Mouse (Mus musculus): ENCODE data around the gene Tnk2. TPM values are rescaled to one million over a fixed set of nuclear protein-coding genes. Genes with fewer than 3 reads are reported as not detected.

The Tnk2 gene
- total and polyA plus RNA-seq, 3 experiments = 14.7 to 62.2 (median 31.9) TPM

GRCm38 (mm10) chr16:32713556-32713955 lies 69.9 kb downstream of the Tnk2 start:
- Histone ChIP-seq H3K4me2 (ENCODE audit: insufficient read depth, low read depth, poor library complexity, severe bottlenecking) (peak overlapping the region; percentile 38; the same call in 1 of the 2 replicates), H3K27ac (ENCODE audit: insufficient read depth, low read depth) (no peak overlapping the region), H3K36me3 (replicated peaks in 1 of 2; ENCODE audit: control insufficient read depth in 1 of 2, insufficient read depth in 1 of 2, low read length in 1 of 2) (no peaks in the 10 kb centered on the region), H3K79me2 (replicated peaks; ENCODE audit: control insufficient read depth, extremely low read depth, insufficient read depth, poor library complexity, severe bottlenecking) (no peaks in the 10 kb centered on the region), H3K4me3 (replicated peaks in 1 of 3; ENCODE audit: low read depth in 2 of 3, low read length in 2 of 3, poor library complexity in 1 of 3) (no peak overlapping the region), H3K27me3 (replicated peaks) (no peaks in the 10 kb centered on the region), H3K9me3 (replicated peaks; ENCODE audit: low read length) (no peaks in the 10 kb centered on the region), H3K4me1 (ENCODE audit: control insufficient read depth in 1 of 2, insufficient read depth in 2 of 2) (peaks cover 0 to 6% of the 10 kb centered on the region in 2 experiments; a peak in 2 of 4 replicates), H3K9ac (ENCODE audit: insufficient read depth, low read depth) (no peak overlapping the region)
- dilution Hi-C loops (cut with MboI; ENCODE audit: extremely low pct_ligation_motif_present, extremely low pct_unique_long_range_greater_than_20kb, low sequenced_read_pairs) (no loop called here), in situ Hi-C loops (cut with MboI; ENCODE audit: low pct_ligation_motif_present, low pct_unique_long_range_greater_than_20kb, low sequenced_read_pairs) (no loop called here)
- no peak for DNase-seq (ENCODE audit: extremely low read depth)
- TF ChIP-seq RCOR1 (conservative IDR thresholded peaks at IDR 0.05; ENCODE audit: low read depth, low read length) (no peak), MAZ (IDR thresholded peaks at IDR 0.05; ENCODE audit: low read depth, low read length) (no peak)

DNA sequence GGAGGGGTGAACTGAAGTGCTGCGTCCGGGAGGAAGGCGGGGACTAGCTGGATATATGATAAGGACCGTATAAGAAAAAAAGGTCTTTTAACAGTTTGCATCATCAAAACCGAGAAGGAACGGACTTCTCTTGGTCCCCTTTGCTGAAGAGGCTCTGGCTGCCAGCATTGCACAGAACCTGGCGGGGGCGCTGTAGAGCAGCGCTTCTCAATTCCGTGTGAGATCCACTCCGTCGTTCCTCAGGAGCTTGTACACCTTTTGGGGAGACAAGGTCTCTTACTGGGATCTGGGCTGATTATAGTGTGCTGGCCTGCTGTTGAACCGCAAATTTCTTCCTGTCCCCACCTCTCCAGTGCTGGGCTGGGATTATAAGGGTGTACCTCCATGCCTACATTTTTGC lies 71.7 kb downstream of the Tnk2 start:
- Histone ChIP-seq H3K36me3 (replicated peaks in 1 of 2; ENCODE audit: control insufficient read depth in 1 of 2, insufficient read depth in 1 of 2, low read length in 1 of 2) (no peaks in the 10 kb centered on the region), H3K4me1 (ENCODE audit: control insufficient read depth in 1 of 2, insufficient read depth in 2 of 2) (peaks cover 2 to 4% of the 10 kb centered on the region in 2 experiments), H3K9me3 (replicated peaks; ENCODE audit: low read length) (no peaks in the 10 kb centered on the region), H3K9ac (ENCODE audit: insufficient read depth, low read depth) (no peak overlapping the region), H3K79me2 (replicated peaks; ENCODE audit: control insufficient read depth, extremely low read depth, insufficient read depth, poor library complexity, severe bottlenecking) (no peaks in the 10 kb centered on the region), H3K4me2 (ENCODE audit: insufficient read depth, low read depth, poor library complexity, severe bottlenecking) (no peak overlapping the region), H3K27ac (ENCODE audit: insufficient read depth, low read depth) (no peak overlapping the region), H3K27me3 (replicated peaks) (no peaks in the 10 kb centered on the region), H3K4me3 (replicated peaks in 1 of 3; ENCODE audit: low read depth in 2 of 3, low read length in 2 of 3, poor library complexity in 1 of 3) (no peak overlapping the region)
- in situ Hi-C loops (cut with MboI; ENCODE audit: low pct_ligation_motif_present, low pct_unique_long_range_greater_than_20kb, low sequenced_read_pairs) = no loop called here
- dilution Hi-C loops (cut with MboI; ENCODE audit: extremely low pct_ligation_motif_present, extremely low pct_unique_long_range_greater_than_20kb, low sequenced_read_pairs) = no loop called here
- TF ChIP-seq HCFC1 (IDR thresholded peaks at IDR 0.05; ENCODE audit: low read depth, low read length) = no peak
- peak; percentile 12 for TF ChIP-seq RAD21 (IDR thresholded peaks at IDR 0.05; ENCODE audit: low read depth, low read length)
- peak; percentile 7; the same call in 1 of the 2 replicates for TF ChIP-seq SMC3 (IDR thresholded peaks at IDR 0.05; ENCODE audit: low read depth, low read length)
- peak; percentile 29 to 52; a peak in 2 of 4 replicates for TF ChIP-seq CTCF (conservative IDR thresholded peaks at IDR 0.05 in 1 of 2, IDR thresholded peaks at IDR 0.05 in 1 of 2; ENCODE audit: low read depth in 2 of 2, low read length in 2 of 2)
- DNase-seq (ENCODE audit: extremely low read depth) = no peak

GRCm38 (mm10) chr16:32723163-32723562 lies 79.5 kb downstream of the Tnk2 start:
- Histone ChIP-seq H3K9me3 (replicated peaks; ENCODE audit: low read length) (no peaks in the 10 kb centered on the region), H3K27ac (ENCODE audit: insufficient read depth, low read depth) (no peak overlapping the region), H3K9ac (ENCODE audit: insufficient read depth, low read depth) (no peak overlapping the region), H3K4me3 (replicated peaks in 1 of 3; ENCODE audit: low read depth in 2 of 3, low read length in 2 of 3, poor library complexity in 1 of 3) (no peak overlapping the region), H3K4me2 (ENCODE audit: insufficient read depth, low read depth, poor library complexity, severe bottlenecking) (no peak overlapping the region), H3K36me3 (replicated peaks in 1 of 2; ENCODE audit: control insufficient read depth in 1 of 2, insufficient read depth in 1 of 2, low read length in 1 of 2) (no peaks in the 10 kb centered on the region), H3K4me1 (ENCODE audit: control insufficient read depth in 1 of 2, insufficient read depth in 2 of 2) (peaks cover 6 to 12% of the 10 kb centered on the region in 2 experiments), H3K27me3 (replicated peaks) (no peaks in the 10 kb centered on the region), H3K79me2 (replicated peaks; ENCODE audit: control insufficient read depth, extremely low read depth, insufficient read depth, poor library complexity, severe bottlenecking) (no peaks in the 10 kb centered on the region)
- dilution Hi-C loops (cut with MboI; ENCODE audit: extremely low pct_ligation_motif_present, extremely low pct_unique_long_range_greater_than_20kb, low sequenced_read_pairs) = no loop called here
- TF ChIP-seq ETS1 (conservative IDR thresholded peaks at IDR 0.05; ENCODE audit: low read depth, low read length) (no peak), USF1 (IDR thresholded peaks at IDR 0.05; ENCODE audit: low read depth, low read length) (no peak), EP300 (IDR thresholded peaks at IDR 0.05; ENCODE audit: low read length) (no peak), BHLHE40 (IDR thresholded peaks at IDR 0.05; ENCODE audit: low read depth, low read length) (no peak), NELFE (IDR thresholded peaks at IDR 0.05; ENCODE audit: low read depth, low read length) (no peak), GABPA (IDR thresholded peaks at IDR 0.05; ENCODE audit: insufficient replicate concordance, low read depth, low read length) (no peak), ZC3H11A (IDR thresholded peaks at IDR 0.05; ENCODE audit: low read depth, low read length) (no peak), POLR2A (IDR thresholded peaks at IDR 0.05; ENCODE audit: low read depth, low read length) (no peak), ZKSCAN1 (IDR thresholded peaks at IDR 0.05; ENCODE audit: borderline replicate concordance, low read depth, low read length) (no peak), KAT2A (IDR thresholded peaks at IDR 0.05; ENCODE audit: insufficient replicate concordance, low read length) (no peak), MYC (IDR thresholded peaks at IDR 0.05; ENCODE audit: low read depth, low read length) (no peak), USF2 (conservative IDR thresholded peaks at IDR 0.05; ENCODE audit: low read depth, low read length) (no peak), ZNF384 (IDR thresholded peaks at IDR 0.05; ENCODE audit: low read depth, low read length) (no peak), PAX5 (IDR thresholded peaks at IDR 0.05; ENCODE audit: low read length) (no peak), CHD2 (IDR thresholded peaks at IDR 0.05; ENCODE audit: low read length) (no peak), MXI1 (IDR thresholded peaks at IDR 0.05; ENCODE audit: low read depth, low read length) (no peak)
- in situ Hi-C loops (cut with MboI; ENCODE audit: low pct_ligation_motif_present, low pct_unique_long_range_greater_than_20kb, low sequenced_read_pairs) = no loop called here
- no peak for DNase-seq (ENCODE audit: extremely low read depth)
